Mouse (Mus musculus): ENCODE data around the gene Olfr78.

DNA sequence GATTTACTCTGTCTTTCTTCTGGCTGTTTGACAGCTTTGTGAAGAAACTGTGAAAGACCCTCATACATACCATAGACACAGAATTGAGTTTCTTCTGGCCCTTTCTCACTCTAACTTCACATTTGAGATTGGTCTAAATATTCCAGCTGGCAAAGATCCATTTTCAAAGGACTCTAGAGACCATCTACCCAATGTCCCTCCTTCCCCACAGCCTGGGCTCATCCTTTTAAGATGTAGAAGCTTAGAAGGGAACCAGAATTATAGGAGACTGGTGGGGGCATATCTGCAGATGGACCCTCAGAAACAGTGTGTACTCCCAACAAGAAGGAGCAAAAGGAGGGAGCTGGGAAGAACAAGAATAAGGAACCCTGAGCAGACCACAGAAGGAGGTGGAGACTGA lies 57.4 kb downstream of the Olfr78 start, which contains the start of gene Olfr558:
- no peak for TF ChIP-seq CTCF (conservative IDR thresholded peaks at IDR 0.05; ENCODE audit: low read length)
- no peak for TF ChIP-seq NANOG (IDR thresholded peaks at IDR 0.05; ENCODE audit: borderline replicate concordance, low read length)
